Mouse (Mus musculus) kidney, adult 2 months (tissue): ENCODE measurements around the gene Gm9508. TPM values are rescaled to one million over a fixed set of nuclear protein-coding genes. Genes with fewer than 3 reads are reported as not detected.
"Not testable (repeated sequence)": the region's sequence is repeated elsewhere in the genome, so short reads cannot be mapped to it uniquely, and the experiment has no call there.

Experiments
- DNase-seq: peaks from one replicate; pipeline ENCODE4 v3.0.0; 2021
- H3K27ac ChIP-seq: fragments of 200-500 bp; 2 replicates; pipeline ENCODE4 v1.5.1; 2012; ENCODE audit warnings: low read depth, low read length, control low read depth, inconsistent platforms; ENCODE audit not compliant: insufficient read depth
- H3K27me3 ChIP-seq: fragments of 200-500 bp; replicated peaks from 2 replicates; pipeline ENCODE4 v1.6.1; 2012; ENCODE audit warnings: mild to moderate bottlenecking, moderate library complexity, low read length, inconsistent platforms; ENCODE audit not compliant: control insufficient read depth, insufficient read depth
- H3K36me3 ChIP-seq: fragments of 200-500 bp; 2 replicates; pipeline ENCODE4 v1.6.1; 2012; ENCODE audit warnings: mild to moderate bottlenecking, moderate library complexity, low read length, inconsistent platforms; ENCODE audit not compliant: control insufficient read depth, insufficient read depth
- H3K4me1 ChIP-seq: fragments of 200-500 bp; 2 replicates; pipeline ENCODE4 v1.6.1; 2011; ENCODE audit warnings: low read length; ENCODE audit not compliant: control insufficient read depth, insufficient read depth
- H3K4me3 ChIP-seq: fragments of 200-500 bp; 2 replicates; pipeline ENCODE4 v1.5.1; 2011; ENCODE audit warnings: mild to moderate bottlenecking, low read depth, low read length, control low read depth; ENCODE audit not compliant: insufficient read depth
- CTCF ChIP-seq: fragments of 200-500 bp; conservative IDR thresholded peaks from 2 replicates; pipeline ENCODE4 v1.5.1; 2011; ENCODE audit warnings: low read depth, mild to moderate bottlenecking, control low read depth, low read length, moderate library complexity, mixed read lengths; ENCODE audit not compliant: insufficient read depth, insufficient read length
- POLR2A ChIP-seq: fragments of 200-500 bp; IDR thresholded peaks from one replicate; pipeline ENCODE4 v1.6.1; 2011; ENCODE audit warnings: low read depth, low read length, control low read depth
- WGBS: fragments of 180-500 bp; shearing (Covaris S2); methylation state at CpG from one replicate; pipeline ENCODE4 v1.1.7; 2018; 5-methylcytosine and 5-hydroxymethylcytosine counted together
- polyA plus RNA-seq: library from polyadenylated mRNA; depleted of rRNA; stranded (reverse); fragments of >200 nt; gene quantifications from 2 replicates; pipeline ENCODE4 v1.2.3, GENCODE M21; 2012

Gene Gm9508
- polyA plus RNA-seq, 1 experiment = not detected

DNA sequence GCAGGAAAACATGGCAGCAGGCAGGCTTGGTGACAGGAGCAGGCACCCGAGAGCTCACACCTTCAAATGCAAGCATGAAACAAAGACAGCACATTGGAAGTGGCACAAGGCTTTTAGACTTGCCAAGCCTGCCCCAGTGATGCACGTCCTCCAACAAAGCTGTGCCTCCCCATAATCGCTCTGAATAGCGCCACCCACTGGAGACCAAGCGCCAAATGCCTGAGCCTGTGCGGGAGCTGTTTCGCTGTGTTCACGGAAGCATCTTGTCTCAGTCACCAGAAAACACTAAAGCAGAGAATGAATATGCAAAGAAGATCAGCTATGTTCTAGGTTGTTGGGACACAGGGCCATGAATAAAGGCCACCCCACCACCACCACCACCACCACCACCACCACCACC, 27.8 kb upstream of the Gm9508 start:
- Histone ChIP-seq H3K4me1 (no peaks in the 10 kb centered on the region), H3K36me3 (no peaks in the 10 kb centered on the region), H3K27ac (no peak overlapping the region), H3K4me3 (no peak overlapping the region), H3K27me3 (no peaks in the 10 kb centered on the region)
- WGBS = 74% methylated on average over 8 of the region's 8 CpGs
- no peak for TF ChIP-seq POLR2A
- TF ChIP-seq CTCF = 0 out of 2 replicates have a peak, but pooled peaks have one; percentile 3
- DNase-seq = no peak

DNA sequence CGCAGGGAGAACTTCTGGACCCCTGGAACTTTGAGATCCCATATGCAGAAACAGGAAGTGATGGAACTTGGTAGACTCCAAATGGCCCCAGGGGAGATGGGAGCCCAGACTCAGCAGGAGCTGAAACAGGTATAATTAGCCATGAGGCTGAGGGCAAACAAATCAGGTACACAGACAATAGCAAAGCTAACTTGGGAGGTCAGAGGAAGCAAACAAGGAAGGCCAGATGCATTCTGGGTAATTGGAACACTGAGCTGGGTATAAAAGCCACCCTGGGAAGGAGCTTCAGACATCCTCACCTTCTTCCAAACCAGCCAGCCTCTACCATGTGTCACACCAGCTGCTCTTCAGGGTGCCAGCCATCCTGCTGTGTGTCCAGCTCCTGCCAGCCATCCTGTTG, 23.3 kb upstream of the Gm9508 start, which contains the start of gene Krtap12-1:
TSS of gene Krtap12-1 (plus strand) at position 301 of the 400 bp plus-strand sequence.
- H3K4me1 ChIP-seq, H3K4me3 ChIP-seq, H3K27me3 ChIP-seq, DNase-seq, H3K27ac ChIP-seq, H3K36me3 ChIP-seq: not testable (repeated sequence)
- WGBS = 95% methylated on average over 1 of the region's 1 CpGs

GRCm38 (mm10) chr10:77715507-77715906, 18.5 kb upstream of the Gm9508 start, which contains the start of gene Gm10142:
TSS of gene Gm10142 (plus strand) at chr10:77715807.
- WGBS = 92% methylated on average over 1 of the region's 1 CpGs
- H3K36me3 ChIP-seq = no peaks in the 10 kb centered on the region
- TF ChIP-seq POLR2A = no peak
- TF ChIP-seq CTCF = no peak
- H3K4me3 ChIP-seq = no peak within 1 kb of the TSS
- no peaks in the 10 kb centered on the region for H3K27me3 ChIP-seq
- H3K27ac ChIP-seq = no peak within 1 kb of the TSS
- no peaks in the 10 kb centered on the region for H3K4me1 ChIP-seq
- DNase-seq = no peak

DNA sequence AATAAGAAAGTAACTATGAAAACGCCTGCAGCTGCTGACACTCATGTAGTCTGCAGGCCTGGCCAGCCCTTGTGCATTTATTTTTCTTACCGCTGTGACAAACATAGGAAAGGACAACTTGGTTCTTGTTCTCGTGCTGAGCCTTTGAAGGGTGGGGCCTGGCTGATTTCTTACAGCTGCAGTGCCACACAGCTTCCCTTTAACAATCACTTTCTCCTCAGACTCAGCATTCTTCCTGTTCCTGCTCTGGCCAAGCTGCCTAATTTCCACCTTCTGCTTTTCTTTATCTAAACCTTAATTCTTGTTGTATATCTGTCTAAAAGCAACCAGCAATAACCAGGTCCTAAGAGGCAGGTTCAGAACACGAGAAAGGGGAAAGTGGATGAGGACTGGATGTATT, 16.7 kb upstream of the Gm9508 start:
- H3K27ac ChIP-seq = no peak overlapping the region
- TF ChIP-seq POLR2A (no peak), CTCF (no peak)
- H3K27me3 ChIP-seq = no peaks in the 10 kb centered on the region
- H3K4me3 ChIP-seq = no peak overlapping the region
- DNase-seq = no peak
- H3K4me1 ChIP-seq = no peaks in the 10 kb centered on the region
- no peaks in the 10 kb centered on the region for H3K36me3 ChIP-seq
- 61% methylated on average over 4 of the region's 4 CpGs for WGBS

DNA sequence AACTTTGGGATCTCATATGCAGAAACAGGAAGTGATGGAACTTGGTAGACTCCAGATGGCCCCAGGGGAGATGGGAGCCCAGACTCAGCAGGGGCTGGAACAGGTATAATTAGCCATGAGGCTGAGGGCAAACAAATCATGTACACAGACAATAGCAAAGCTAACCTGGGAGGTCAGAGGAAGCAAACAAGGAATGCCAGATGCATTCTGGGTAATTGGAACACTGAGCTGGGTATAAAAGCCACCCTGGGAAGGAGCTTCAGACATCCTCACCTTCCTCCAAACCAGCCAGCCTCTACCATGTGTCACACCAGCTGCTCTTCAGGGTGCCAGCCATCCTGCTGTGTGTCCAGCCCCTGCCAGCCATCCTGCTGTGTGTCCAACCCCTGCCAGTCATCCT, 14.1 kb upstream of the Gm9508 start, which contains the start of gene Gm10024:
TSS of gene Gm10024 (plus strand) at position 301 of the 400 bp plus-strand sequence.
- H3K27ac ChIP-seq, H3K36me3 ChIP-seq, DNase-seq, H3K27me3 ChIP-seq, H3K4me1 ChIP-seq, H3K4me3 ChIP-seq: not testable (repeated sequence)

- 79% methylated on average over 3 of the region's 3 CpGs for WGBS
- no peak for TF ChIP-seq CTCF
- TF ChIP-seq POLR2A = no peak
- DNase-seq = no peak
- Histone ChIP-seq H3K4me3 (no peak overlapping the region), H3K27ac (no peak overlapping the region), H3K4me1 (no peaks in the 10 kb centered on the region), H3K27me3 (no peaks in the 10 kb centered on the region), H3K36me3 (no peaks in the 10 kb centered on the region)
These were observed 12.8 kb upstream of the Gm9508 start for GRCm38 (mm10) chr10:77709831-77710230.

GRCm38 (mm10) chr10:77706326-77706725, 9.3 kb upstream of the Gm9508 start, which contains the start of gene Gm10272:
TSS of gene Gm10272 (plus strand) at chr10:77706626.
- H3K27me3 ChIP-seq = no peaks in the 10 kb centered on the region
- no peak for TF ChIP-seq POLR2A
- TF ChIP-seq CTCF = no peak
- H3K27ac ChIP-seq = no peak within 1 kb of the TSS
- DNase-seq = no peak
- no peak within 1 kb of the TSS for H3K4me3 ChIP-seq
- no peaks in the 10 kb centered on the region for H3K4me1 ChIP-seq
- WGBS = 95% methylated on average over 1 of the region's 1 CpGs
- no peaks in the 10 kb centered on the region for H3K36me3 ChIP-seq

DNA sequence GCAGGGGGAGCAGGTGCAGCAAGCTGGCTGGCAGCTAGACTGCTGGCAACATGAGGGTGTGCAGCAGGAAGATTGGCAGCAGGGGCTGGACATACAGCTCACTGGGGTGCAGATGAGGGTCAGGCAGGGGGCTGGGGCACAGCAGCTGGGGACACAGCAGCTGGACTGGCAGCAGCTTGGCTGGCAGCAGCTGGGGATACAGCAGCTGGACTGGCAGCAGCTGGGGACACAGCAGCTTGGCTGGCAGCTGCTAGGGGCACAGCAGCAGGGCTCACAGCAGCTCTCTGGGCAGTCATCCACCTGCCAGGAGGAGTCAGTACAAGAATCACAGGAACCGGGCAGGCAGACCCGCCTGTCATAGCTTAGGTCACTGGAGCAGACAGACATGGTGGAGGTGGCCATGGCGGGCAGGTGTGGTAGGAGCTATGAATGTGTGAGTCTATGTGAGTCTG, 6.7 kb downstream of the Gm9508 start, which contains the start of gene Gm19402:
TSS of gene Gm19402 (minus strand) at position 402 of the 452 bp plus-strand sequence.
- not testable (repeated sequence) for DNase-seq, H3K4me1 ChIP-seq, H3K36me3 ChIP-seq, H3K4me3 ChIP-seq, H3K27me3 ChIP-seq, H3K27ac ChIP-seq
- 63% methylated on average over 3 of the region's 3 CpGs for WGBS
